In the genomic region with DNA sequence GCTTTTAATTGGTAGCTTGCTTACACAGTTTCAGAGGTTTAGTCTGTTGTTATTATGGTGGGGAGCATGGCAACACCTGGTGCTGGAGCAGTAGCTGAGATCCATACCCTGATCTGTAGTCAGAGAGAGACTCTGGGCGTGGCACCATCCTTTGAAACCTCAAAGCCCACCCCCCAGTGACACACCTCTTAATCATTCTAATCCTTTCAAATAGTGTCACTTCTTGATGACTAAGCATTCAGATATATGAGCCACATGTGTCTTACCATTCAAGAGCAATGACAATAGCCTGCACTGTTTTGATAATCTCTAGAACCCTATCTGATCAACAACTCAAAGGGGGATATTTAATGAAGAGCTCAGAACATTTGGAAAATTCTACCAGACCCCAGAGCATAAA, we compare ENCODE assay signal across 29 mouse cellular contexts. TPM values are rescaled to one million over a fixed set of nuclear protein-coding genes. Genes with fewer than 3 reads are reported as not detected.
"Had no signal": no experiment of that assay in that cellular context is flagged by ENCODE, and none has a peak within 500 bp of the region (broad histone marks: within the 10 kb centered on the region; RNA-seq: fewer than 3 reads in every experiment).

No protein-coding gene starts in this region.

- H3K4me2 ChIP-seq: kidney, embryonic 15.5 days; liver, embryonic 13.5 days; midbrain, embryonic 11.5 days; neural tube, embryonic 13.5 days had no signal

- H3K9me3 ChIP-seq: kidney, embryonic 15.5 days; liver, embryonic 13.5 days; neural tube, embryonic 13.5 days had no signal

- H3K27ac ChIP-seq: kidney, embryonic 15.5 days; left cerebral cortex, adult 2 months; liver, embryonic 13.5 days; neural tube, embryonic 13.5 days had no signal

- H3K27me3 ChIP-seq: kidney, embryonic 15.5 days; liver, embryonic 13.5 days; neural tube, embryonic 13.5 days had no signal

- DNase-seq: kidney, adult 8-10 months; kidney, postnatal 10 days; kidney, postnatal 36 days; layer of hippocampus, postnatal 36 days; liver, embryonic 13.5 days; lung, adult 2 months; lung, postnatal 14 days; lung, postnatal 4 days; midbrain, embryonic 14.5 days; thymus, postnatal 25 days had no signal

- H3K9ac ChIP-seq: kidney, embryonic 15.5 days; liver, embryonic 13.5 days; neural tube, embryonic 13.5 days had no signal

- H3K4me1 ChIP-seq: kidney, embryonic 15.5 days; liver, embryonic 13.5 days; neural tube, embryonic 13.5 days had no signal

- H3K36me3 ChIP-seq: kidney, embryonic 15.5 days; liver, embryonic 13.5 days; neural tube, embryonic 13.5 days had no signal

- H3K4me3 ChIP-seq: kidney, embryonic 15.5 days; left cerebral cortex, adult 2 months; liver, embryonic 13.5 days; neural tube, embryonic 13.5 days had no signal

RNA-seq across cellular contexts. Expression of gene Mroh9, which starts 57.6 kb away (rescaled TPM):
- total RNA-seq: layer of hippocampus, adult 8-10 months; layer of hippocampus, postnatal 10 days; layer of hippocampus, postnatal 36 days; left cerebral cortex, adult 2 months; left cerebral cortex, postnatal 10 days; left cerebral cortex, postnatal 36 days; liver, adult 2 months; megakaryocyte progenitor cell, adult 5-6 weeks; megakaryocyte-erythroid progenitor cell, adult 5-6 weeks; midbrain, postnatal 0 days had no signal
- polyA plus RNA-seq: kidney, embryonic 15.5 days; limb, embryonic 11.5 days; liver, adult 2 months; liver, embryonic 13.5 days; liver, embryonic 16.5 days; lung, adult 2 months; lung, embryonic 16.5 days; midbrain, embryonic 11.5 days; midbrain, embryonic 14.5 days; midbrain, postnatal 0 days; neural tube, embryonic 13.5 days; small intestine, adult 2 months; spleen, adult 2 months; stomach, embryonic 16.5 days; thymus, postnatal 0 days had no signal
